Mouse (Mus musculus) forebrain, embryonic 15.5 days (tissue): Measurements from ENCODE around the gene Itga11. TPM values are rescaled to one million over a fixed set of nuclear protein-coding genes. Genes with fewer than 3 reads are reported as not detected.
"Not testable (repeated sequence)": the region's sequence is repeated elsewhere in the genome, so short reads cannot be mapped to it uniquely, and the experiment has no call there.

Experiments
- ATAC-seq: fragments of 200-750 bp; cut with Nextera tagmentation; replicated peaks from 2 replicates; pipeline ENCODE4 v1.8.0; 2017; ENCODE audit warnings: mild to moderate bottlenecking, moderate TSS enrichment, moderate library complexity
- H3K27ac ChIP-seq: fragments of 300-500 bp; sonication (generic); replicated peaks from 2 replicates; pipeline ENCODE4 v1.5.1; 2015; ENCODE audit warnings: mild to moderate bottlenecking, inconsistent platforms
- H3K27me3 ChIP-seq: fragments of 300-500 bp; sonication (generic); 2 replicates; pipeline ENCODE4 v1.6.1; 2015; ENCODE audit warnings: inconsistent platforms
- H3K36me3 ChIP-seq: fragments of 300-500 bp; sonication (generic); 2 replicates; pipeline ENCODE4 v1.6.1; 2015; ENCODE audit warnings: mild to moderate bottlenecking, inconsistent platforms
- H3K4me1 ChIP-seq: fragments of 300-500 bp; sonication (generic); 2 replicates; pipeline ENCODE4 v1.6.1; 2015; ENCODE audit warnings: inconsistent platforms
- H3K4me2 ChIP-seq: fragments of 300-500 bp; sonication (generic); replicated peaks from 2 replicates; pipeline ENCODE4 v1.6.1; 2015; ENCODE audit warnings: mild to moderate bottlenecking, inconsistent platforms
- H3K4me3 ChIP-seq: fragments of 300-500 bp; sonication (generic); 2 replicates; pipeline ENCODE4 v1.5.1; 2015; ENCODE audit warnings: mild to moderate bottlenecking, inconsistent platforms
- H3K9ac ChIP-seq: fragments of 300-500 bp; sonication (generic); replicated peaks from 2 replicates; pipeline ENCODE4 v1.6.1; 2015; ENCODE audit warnings: mild to moderate bottlenecking, inconsistent platforms
- H3K9me3 ChIP-seq: fragments of 300-500 bp; sonication (generic); 2 replicates; pipeline ENCODE4 v1.6.1; 2016; ENCODE audit warnings: inconsistent platforms
- WGBS: fragments of 180-500 bp; shearing (Covaris S2); methylation state at CpG from one replicate; pipeline ENCODE4 v1.1.7; 2015; ENCODE audit warnings: mixed read lengths; 5-methylcytosine and 5-hydroxymethylcytosine counted together
- polyA plus RNA-seq: library from polyadenylated mRNA; unstranded; fragments of >200 nt; fragmentation: Nextera tagmentation; extraction: Ambion mirVana; gene quantifications from 2 replicates; pipeline ENCODE4 v1.2.1, GENCODE M21; 2015

The Itga11 gene
- polyA plus RNA-seq, 1 experiment from 2014 or later, result 0.90 TPM

- Histone ChIP-seq H3K27me3 (no peaks in the 10 kb centered on the region), H3K4me2 (no peak overlapping the region), H3K4me3 (no peak overlapping the region), H3K9me3 (no peaks in the 10 kb centered on the region), H3K4me1 (peaks cover 16% of the 10 kb centered on the region), H3K9ac (no peak overlapping the region), H3K36me3 (no peaks in the 10 kb centered on the region), H3K27ac (no peak overlapping the region)
- ATAC-seq, result peak; percentile 65
- 13% methylated on average over 5 of the region's 5 CpGs for WGBS
Observed at GRCm38 (mm10) chr9:62777461-62777860, 99.8 kb downstream of the Itga11 start.

- Histone ChIP-seq H3K27me3 (no peaks in the 10 kb centered on the region), H3K36me3 (no peaks in the 10 kb centered on the region), H3K27ac (no peak overlapping the region), H3K4me3 (no peak overlapping the region), H3K9ac (no peak overlapping the region), H3K9me3 (no peaks in the 10 kb centered on the region), H3K4me1 (peaks cover 29% of the 10 kb centered on the region), H3K4me2 (no peak overlapping the region)
- no peak for ATAC-seq
- WGBS, result 85% methylated on average over 9 of the region's 9 CpGs
Observed at GRCm38 (mm10) chr9:62778721-62779120, 101.1 kb downstream of the Itga11 start.

GRCm38 (mm10) chr9:62781965-62782364, 104.3 kb downstream of the Itga11 start:
- H3K27me3 ChIP-seq, result no peaks in the 10 kb centered on the region
- no peaks in the 10 kb centered on the region for H3K9me3 ChIP-seq
- 55% methylated on average over 3 of the region's 3 CpGs for WGBS
- H3K4me2 ChIP-seq, result no peak overlapping the region
- H3K27ac ChIP-seq, result peak overlapping the region; percentile 72
- peaks cover 32% of the 10 kb centered on the region for H3K4me1 ChIP-seq
- no peaks in the 10 kb centered on the region for H3K36me3 ChIP-seq
- no peak overlapping the region for H3K9ac ChIP-seq
- ATAC-seq, result no peak
- H3K4me3 ChIP-seq, result no peak overlapping the region

GRCm38 (mm10) chr9:62782976-62783781, 105.6 kb downstream of the Itga11 start:
- Histone ChIP-seq H3K4me1 (peaks cover 29% of the 10 kb centered on the region), H3K27me3 (no peaks in the 10 kb centered on the region), H3K4me3 (no peak overlapping the region), H3K27ac (peak overlapping the region; percentile 72), H3K36me3 (no peaks in the 10 kb centered on the region), H3K9me3 (no peaks in the 10 kb centered on the region), H3K9ac (no peak overlapping the region; the same call in 1 of the 2 replicates), H3K4me2 (peak overlapping the region; percentile 31)
- peak; percentile 90 for ATAC-seq
- WGBS, result 33% methylated on average over 16 of the region's 16 CpGs

GRCm38 (mm10) chr9:62784233-62784632, 106.6 kb downstream of the Itga11 start:
- Histone ChIP-seq H3K4me1 (peaks cover 25% of the 10 kb centered on the region), H3K4me2 (no peak overlapping the region), H3K27ac (0 out of 2 replicates have a peak overlapping the region, but pooled peaks have one; percentile 72), H3K9me3 (no peaks in the 10 kb centered on the region), H3K9ac (no peak overlapping the region), H3K36me3 (no peaks in the 10 kb centered on the region), H3K4me3 (no peak overlapping the region), H3K27me3 (no peaks in the 10 kb centered on the region)
- 90% methylated on average over 2 of the region's 2 CpGs for WGBS
- no peak for ATAC-seq

GRCm38 (mm10) chr9:62786721-62787120, 109.1 kb downstream of the Itga11 start:
- Histone ChIP-seq H3K9ac (no peak overlapping the region), H3K9me3 (no peaks in the 10 kb centered on the region), H3K4me1 (peaks cover 24% of the 10 kb centered on the region), H3K4me3 (no peak overlapping the region), H3K36me3 (no peaks in the 10 kb centered on the region), H3K27ac (no peak overlapping the region), H3K4me2 (no peak overlapping the region), H3K27me3 (no peaks in the 10 kb centered on the region)
- no peak for ATAC-seq
- WGBS, result 79% methylated on average over 5 of the region's 5 CpGs

- Histone ChIP-seq H3K36me3 (peaks cover 16% of the 10 kb centered on the region), H3K27ac (no peak overlapping the region), H3K4me1 (no peaks in the 10 kb centered on the region), H3K4me3 (no peak overlapping the region), H3K4me2 (no peak overlapping the region), H3K27me3 (no peaks in the 10 kb centered on the region), H3K9ac (no peak overlapping the region), H3K9me3 (no peaks in the 10 kb centered on the region)
- WGBS, result 91% methylated on average over 12 of the region's 12 CpGs
- no peak for ATAC-seq
Observed at GRCm38 (mm10) chr9:62789856-62790255, 112.2 kb downstream of the Itga11 start.

- H3K27me3 ChIP-seq, ATAC-seq, H3K27ac ChIP-seq, H3K4me2 ChIP-seq, H3K9me3 ChIP-seq, H3K4me3 ChIP-seq, H3K9ac ChIP-seq, H3K4me1 ChIP-seq: not testable (repeated sequence)
- H3K36me3 ChIP-seq, result peaks cover 27% of the 10 kb centered on the region
- 92% methylated on average over 2 of the region's 2 CpGs for WGBS
Observed at GRCm38 (mm10) chr9:62799218-62799617, 121.6 kb downstream of the Itga11 start.

- H3K9ac ChIP-seq, result peak overlapping the region; percentile 98
- H3K27ac ChIP-seq, result no peak overlapping the region
- ATAC-seq, result no peak
- 14% methylated on average over 8 of the region's 8 CpGs for WGBS
- peak overlapping the region; percentile 99 for H3K4me3 ChIP-seq
- H3K36me3 ChIP-seq, result no peaks in the 10 kb centered on the region
- H3K4me1 ChIP-seq, result peaks cover 35% of the 10 kb centered on the region
- no peaks in the 10 kb centered on the region for H3K9me3 ChIP-seq
- H3K4me2 ChIP-seq, result peak overlapping the region; percentile 73
- no peaks in the 10 kb centered on the region for H3K27me3 ChIP-seq
Observed at GRCm38 (mm10) chr9:62810095-62810494, 132.5 kb downstream of the Itga11 start.

- no peaks in the 10 kb centered on the region for H3K27me3 ChIP-seq
- H3K27ac ChIP-seq, result peak overlapping the region; percentile 98
- no peaks in the 10 kb centered on the region for H3K36me3 ChIP-seq
- under 1% methylated on average over 58 of the region's 58 CpGs for WGBS
- no peaks in the 10 kb centered on the region for H3K9me3 ChIP-seq
- peak; percentile 73 for ATAC-seq
- peak overlapping the region; percentile 98 for H3K9ac ChIP-seq
- H3K4me1 ChIP-seq, result peaks cover 35% of the 10 kb centered on the region
- H3K4me3 ChIP-seq, result peak overlapping the region; percentile 99
- peak overlapping the region; percentile 73 for H3K4me2 ChIP-seq
Observed at GRCm38 (mm10) chr9:62810543-62811515, 133.2 kb downstream of the Itga11 start.

GRCm38 (mm10) chr9:62811516-62812121, 134.0 kb downstream of the Itga11 start, which contains the start of gene Fem1b:
TSS of gene Fem1b (minus strand) at chr9:62811934.
- WGBS, result 1% methylated on average over 60 of the region's 68 CpGs
- peak within 1 kb of the TSS; percentile 98 for H3K27ac ChIP-seq

More at GRCm38 (mm10) chr9:62811516-62812121, 134.0 kb downstream of the Itga11 start, which contains the start of gene Fem1b:
- H3K27me3 ChIP-seq, result no peaks in the 10 kb centered on the region
- H3K9ac ChIP-seq, result peak within 1 kb of the TSS; percentile 98
- no peaks in the 10 kb centered on the region for H3K9me3 ChIP-seq
- peaks cover 35% of the 10 kb centered on the region for H3K4me1 ChIP-seq
- no peaks in the 10 kb centered on the region for H3K36me3 ChIP-seq
- ATAC-seq, result peak; percentile 92
- peak within 1 kb of the TSS; percentile 73 for H3K4me2 ChIP-seq
- peak within 1 kb of the TSS; percentile 99 for H3K4me3 ChIP-seq
